Comparison of ENCODE assay signal across 8 mouse cellular contexts in genomic region chr13:25055111-25055554, GRCm38 (mm10). TPM values are rescaled to one million over a fixed set of nuclear protein-coding genes. Genes with fewer than 3 reads are reported as not detected.
DNase-seq lines count a peak whose midpoint lies in the region; ATAC-seq and TF ChIP-seq lines count a peak whose summit lies in the region.

No protein-coding gene starts in this region.

- no peak for TF ChIP-seq POLR2A in bone marrow macrophage, adult 2 months (IDR thresholded peaks at IDR 0.05; ENCODE audit: borderline replicate concordance, low read depth, low read length)

- 0 out of 2 replicates have a peak, but pooled peaks have one; percentile 10 for TF ChIP-seq CTCF in bone marrow macrophage, adult 2 months (IDR thresholded peaks at IDR 0.05; ENCODE audit: low read depth, low read length)

- DNase-seq in CD4-positive helper T cell, adult 2 months (ENCODE audit: low read depth, low spot score), result peak; percentile 49
- DNase-seq in embryonic facial prominence, embryonic 14.5 days (ENCODE audit: low spot score), result peak; percentile 77
- DNase-seq in heart, postnatal 10 days, result peak; percentile 43 to 53
- peak; percentile 85 to 91 for DNase-seq in kidney, postnatal 4 days
- DNase-seq in liver, embryonic 13.5 days, result peak; percentile 2
- DNase-seq in neural tube, embryonic 11.5 days (ENCODE audit: low spot score), result peak; percentile 82
- DNase-seq in thymus, postnatal 10 days (ENCODE audit: low spot score in 2 of 2), result peak; percentile 41 to 53

- peak overlapping the region; percentile 56 for H3K9ac ChIP-seq in embryonic facial prominence, embryonic 14.5 days (ENCODE audit: low read depth, low read length)
- no peak overlapping the region for H3K9ac ChIP-seq in liver, embryonic 13.5 days
- peak overlapping the region; percentile 41 for H3K9ac ChIP-seq in neural tube, embryonic 11.5 days (ENCODE audit: low read length)

- peaks cover 18% of the 10 kb centered on the region for H3K9me3 ChIP-seq in embryonic facial prominence, embryonic 14.5 days (ENCODE audit: control insufficient read depth, low read length)
- no peaks in the 10 kb centered on the region for H3K9me3 ChIP-seq in liver, embryonic 13.5 days (replicated peaks)
- H3K9me3 ChIP-seq in neural tube, embryonic 11.5 days (ENCODE audit: control insufficient read depth, low read length), result no peaks in the 10 kb centered on the region

- no peaks in the 10 kb centered on the region for H3K36me3 ChIP-seq in embryonic facial prominence, embryonic 14.5 days (ENCODE audit: control insufficient read depth, insufficient read depth, low read length)
- no peaks in the 10 kb centered on the region for H3K36me3 ChIP-seq in liver, embryonic 13.5 days
- no peaks in the 10 kb centered on the region for H3K36me3 ChIP-seq in neural tube, embryonic 11.5 days (ENCODE audit: control insufficient read depth, insufficient read depth, low read length)

- peaks cover 41% of the 10 kb centered on the region for H3K27me3 ChIP-seq in embryonic facial prominence, embryonic 14.5 days (replicated peaks; ENCODE audit: control insufficient read depth, insufficient read depth, low read length)
- peaks cover 49% of the 10 kb centered on the region for H3K27me3 ChIP-seq in liver, embryonic 13.5 days
- peaks cover 23% of the 10 kb centered on the region for H3K27me3 ChIP-seq in neural tube, embryonic 11.5 days (ENCODE audit: control insufficient read depth, insufficient read depth, low read length)

- intact Hi-C loops in heart, postnatal 10 days (cut with DNase I), result no loop called here

- H3K4me3 ChIP-seq in bone marrow macrophage, adult 2 months (ENCODE audit: insufficient read depth, low read length), result peak overlapping the region; percentile 43; the same call in 1 of the 2 replicates
- H3K4me3 ChIP-seq in embryonic facial prominence, embryonic 14.5 days (ENCODE audit: low read depth, low read length), result peak overlapping the region; percentile 49
- peak overlapping the region; percentile 49 for H3K4me3 ChIP-seq in liver, embryonic 13.5 days (replicated peaks)
- H3K4me3 ChIP-seq in neural tube, embryonic 11.5 days (ENCODE audit: low read depth, low read length), result peak overlapping the region; percentile 48

- H3K4me2 ChIP-seq in embryonic facial prominence, embryonic 14.5 days (ENCODE audit: low read depth, low read length), result peak overlapping the region; percentile 93
- H3K4me2 ChIP-seq in liver, embryonic 13.5 days, result peak overlapping the region; percentile 63
- H3K4me2 ChIP-seq in neural tube, embryonic 11.5 days (ENCODE audit: low read depth), result peak overlapping the region; percentile 85

- under 1% methylated on average over 18 of the region's 35 CpGs for WGBS in embryonic facial prominence, embryonic 14.5 days
- WGBS in liver, embryonic 13.5 days (ENCODE audit: insufficient replicate concordance), result 2% methylated on average over 35 of the region's 35 CpGs
- under 1% methylated on average over 35 of the region's 35 CpGs for WGBS in neural tube, embryonic 11.5 days

- H3K27ac ChIP-seq in bone marrow macrophage, adult 2 months (ENCODE audit: insufficient read depth, low read depth, low read length), result no peak overlapping the region
- H3K27ac ChIP-seq in embryonic facial prominence, embryonic 14.5 days (replicated peaks; ENCODE audit: low read depth, low read length), result no peak overlapping the region
- no peak overlapping the region for H3K27ac ChIP-seq in liver, embryonic 13.5 days
- H3K27ac ChIP-seq in neural tube, embryonic 11.5 days (ENCODE audit: low read depth, low read length), result no peak overlapping the region

- H3K4me1 ChIP-seq in bone marrow macrophage, adult 2 months (ENCODE audit: control insufficient read depth, insufficient read depth, low read length), result no peaks in the 10 kb centered on the region
- 0 out of 2 replicates have a peak, but pooled peaks cover 7% of the 10 kb centered on the region for H3K4me1 ChIP-seq in embryonic facial prominence, embryonic 14.5 days (ENCODE audit: control insufficient read depth, insufficient read depth, low read length)
- H3K4me1 ChIP-seq in liver, embryonic 13.5 days (replicated peaks), result peaks cover 11% of the 10 kb centered on the region
- no peaks in the 10 kb centered on the region for H3K4me1 ChIP-seq in neural tube, embryonic 11.5 days (ENCODE audit: control insufficient read depth, insufficient read depth, low read length)

- peak; percentile 89 for ATAC-seq in embryonic facial prominence, embryonic 14.5 days (ENCODE audit: low read depth)
- ATAC-seq in liver, embryonic 13.5 days (ENCODE audit: low read depth), result peak; percentile 50
- ATAC-seq in neural tube, embryonic 11.5 days (ENCODE audit: insufficient read depth, low FRiP score, low TSS enrichment), result peak; percentile 89

RNA-seq across cellular contexts. Expression of gene Dcdc2a, which starts 0.7 kb away (rescaled TPM):
- polyA plus RNA-seq in bone marrow macrophage, adult 2 months (2012; ENCODE audit: insufficient read depth, insufficient read length, missing spikeins), result not detected in 2 replicates
- polyA plus RNA-seq in embryonic facial prominence, embryonic 14.5 days (2014; fragmentation: Nextera tagmentation; extraction: Ambion mirVana), result 0.69 and 1.7 TPM in 2 replicates
- under 1 TPM in 1 of 2 experiments, not detected in 1; 0.14 TPM for total RNA-seq in heart, postnatal 10 days (2021)
- 0.17 and 0.22 TPM in 2 replicates for polyA plus RNA-seq in liver, embryonic 13.5 days (2015; fragmentation: Nextera tagmentation; extraction: Ambion mirVana)
- polyA plus RNA-seq in neural tube, embryonic 11.5 days (2014; fragmentation: Nextera tagmentation; extraction: Ambion mirVana), result 3.4 and 4.4 TPM in 2 replicates

RNA-seq across cellular contexts. Expression of gene Mrs2, which starts 35.0 kb away (rescaled TPM):
- polyA plus RNA-seq in bone marrow macrophage, adult 2 months (2012; ENCODE audit: insufficient read depth, insufficient read length, missing spikeins), result 11.3 and 15.8 TPM in 2 replicates
- 18.7 and 25.3 TPM in 2 replicates for polyA plus RNA-seq in embryonic facial prominence, embryonic 14.5 days (2014; fragmentation: Nextera tagmentation; extraction: Ambion mirVana)
- total RNA-seq in heart, postnatal 10 days (2021), result 10 to 100 TPM; 46.7 to 60.0 TPM
- polyA plus RNA-seq in liver, embryonic 13.5 days (2015; fragmentation: Nextera tagmentation; extraction: Ambion mirVana), result 7.9 and 14.3 TPM in 2 replicates
- 28.1 and 34.1 TPM in 2 replicates for polyA plus RNA-seq in neural tube, embryonic 11.5 days (2014; fragmentation: Nextera tagmentation; extraction: Ambion mirVana)

Comparison
In these comparisons a context has a peak if more than half of its experiments do, and no peak if none do; other contexts are left out.
1. DNase-seq: peak in every context shown above with its lines; median percentile 88 in kidney, postnatal 4 days; 82 in neural tube, embryonic 11.5 days; 77 in embryonic facial prominence, embryonic 14.5 days; 49 in CD4-positive helper T cell, adult 2 months; 48 in heart, postnatal 10 days; 47 in thymus, postnatal 10 days; 2 in liver, embryonic 13.5 days.